Mouse (Mus musculus) brain, adult 10 weeks (tissue): Measurements from ENCODE around the gene Zfp398. TPM values are rescaled to one million over a fixed set of nuclear protein-coding genes. Genes with fewer than 3 reads are reported as not detected.

Source experiments
- polyA plus RNA-seq: library from polyadenylated mRNA; stranded (reverse); fragments of 350-450 nt; fragmentation: Illumina TruSeq; extraction: RNeasy Lipid Tissue Mini Kit (QIAGEN cat#74804); gene quantifications from one replicate; pipeline ENCODE4 v1.2.3, GENCODE M21; 2015; ENCODE audit warnings: low read depth, low replicate concordance

The Zfp398 gene
- polyA plus RNA-seq = 11.1 TPM

DNA sequence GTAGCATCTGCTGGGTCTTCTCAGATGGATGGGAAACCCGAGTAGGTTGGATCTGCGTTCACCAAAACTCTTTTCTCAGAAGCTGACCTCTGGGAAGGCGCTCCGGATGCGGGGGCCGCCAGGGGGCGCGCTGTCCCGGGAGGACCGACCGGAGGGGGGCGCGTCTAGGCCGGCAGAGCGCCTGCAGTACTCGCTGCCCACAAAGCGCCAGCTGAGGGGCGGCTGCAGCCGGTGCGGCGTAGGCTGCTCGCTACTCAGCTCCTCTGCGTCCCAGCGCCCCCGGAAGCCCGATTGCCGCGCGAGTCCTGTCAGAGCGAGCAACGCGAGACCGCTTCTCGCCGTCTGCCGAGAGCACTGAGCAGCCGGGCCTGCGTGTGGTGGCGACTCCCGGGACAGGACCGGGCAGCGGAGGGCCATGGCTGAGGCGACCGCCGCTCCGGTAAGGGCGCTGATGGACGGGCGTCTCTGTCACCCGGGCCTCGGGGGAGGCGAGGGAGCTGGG is at the start of gene Zfp398:
TSS of gene Zfp398 (plus strand) at position 180 of the 502 bp plus-strand sequence.

DNA sequence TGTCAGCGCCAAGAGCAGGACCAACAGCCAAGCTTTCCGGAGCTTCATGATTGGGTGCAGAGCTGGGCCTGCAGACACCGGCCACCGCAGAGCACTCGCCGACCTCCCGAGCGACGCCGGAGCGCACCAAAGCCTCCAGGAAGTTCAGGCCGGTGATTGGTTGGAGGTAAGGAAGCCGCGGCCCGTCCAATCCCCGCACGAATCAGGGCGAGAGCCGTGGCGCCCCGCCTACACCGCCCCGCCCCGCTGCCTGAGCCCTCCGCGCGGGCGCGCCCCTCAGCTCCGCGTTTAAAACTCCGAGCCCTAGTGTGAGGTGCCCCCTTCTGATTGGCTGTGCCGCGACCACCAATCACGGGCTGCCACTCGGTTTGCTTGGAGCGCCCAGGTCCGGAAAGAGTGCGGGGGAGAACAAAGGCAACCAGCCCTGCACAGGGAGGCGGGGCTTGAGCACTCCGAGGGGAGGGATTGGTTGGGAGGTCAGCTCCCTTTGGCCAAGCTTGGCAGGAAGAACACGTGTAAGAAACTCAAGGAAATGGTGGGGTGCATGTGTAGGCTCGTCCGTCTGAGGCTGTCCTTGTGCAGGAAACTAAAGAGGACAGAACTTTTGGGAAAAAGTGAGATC is 22.1 kb upstream of the Zfp398 start, which contains the start of gene Pdia4:
TSS of gene Pdia4 (minus strand) at position 174 of the 622 bp plus-strand sequence.

GRCm38 (mm10) chr6:47830104-47831078 is 5.1 kb upstream of the Zfp398 start, which contains the start of gene Zfp786:
TSS of gene Zfp786 (minus strand) at chr6:47830867.

DNA sequence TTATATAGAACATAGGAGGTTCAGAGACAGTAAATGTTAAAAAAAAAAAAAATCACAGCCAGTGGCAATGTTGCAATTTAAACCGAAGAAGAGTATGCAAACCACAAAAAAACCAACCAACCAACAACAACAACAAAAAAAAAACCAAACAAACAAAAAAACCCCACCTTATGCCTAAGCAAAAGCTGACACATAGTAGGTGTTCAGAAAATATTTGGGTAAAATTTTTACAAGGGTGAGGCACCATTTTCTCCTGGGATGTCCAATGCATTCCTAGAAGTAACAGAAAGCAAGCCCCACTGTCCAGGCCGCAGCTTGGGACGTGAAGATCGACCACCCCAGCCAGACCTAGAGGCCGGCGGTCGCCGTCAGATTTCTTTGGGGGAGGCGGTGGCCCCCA is 41.6 kb downstream of the Zfp398 start, which contains the start of gene Zfp282:
TSS of gene Zfp282 (plus strand) at position 147 of the 400 bp plus-strand sequence.

GRCm38 (mm10) chr6:47920447-47921340 is 85.2 kb downstream of the Zfp398 start, which contains the start of gene Zfp212:
TSS of gene Zfp212 (plus strand) at chr6:47920476.

Other genes starting within 250 kb of the Zfp398 start
- gene Ezh2, start 240.3 kb upstream of the Zfp398 start, polyA plus RNA-seq = 8.8 TPM
- gene Pdia4, start 22.2 kb upstream of the Zfp398 start, polyA plus RNA-seq = 43.0 TPM
- gene Zfp786, start 4.8 kb upstream of the Zfp398 start, polyA plus RNA-seq = 3.2 TPM
- 6.8 TPM for gene Zfp282, start 41.5 kb downstream of the Zfp398 start, polyA plus RNA-seq
- gene Zfp212, start 84.8 kb downstream of the Zfp398 start, polyA plus RNA-seq = 10.9 TPM
- gene Zfp956, start 117.7 kb downstream of the Zfp398 start, polyA plus RNA-seq = 16.6 TPM
- gene Zfp777, start 213.2 kb downstream of the Zfp398 start, polyA plus RNA-seq = 21.3 TPM